Mouse (Mus musculus) urinary bladder, postnatal 0 days (tissue): ENCODE results near the gene Armcx5. TPM values are rescaled to one million over a fixed set of nuclear protein-coding genes. Genes with fewer than 3 reads are reported as not detected.

Source experiments
- microRNA counts: library from miRNA; unstranded; fragments of <30 nt; microRNA quantifications from one replicate; lab custom pipeline; 2016
- microRNA-seq: library from miRNA; unstranded; fragments of <30 nt; microRNA quantifications from one replicate; pipeline ENCODE4, GENCODE M21; 2016
- polyA plus RNA-seq: library from polyadenylated mRNA; unstranded; fragments of >200 nt; fragmentation: Nextera tagmentation; extraction: Ambion mirVana; gene quantifications from 2 replicates; pipeline ENCODE4 v1.2.1, GENCODE M21; 2015

Armcx5 gene
- polyA plus RNA-seq: 5.5 and 5.7 TPM in 2 replicates

GRCm38 (mm10) chrX:135742304-135743055 is at the start of gene Armcx5, which contains the start of gene Gprasp1:
TSS of gene Armcx5 (plus strand) at chrX:135742733.
TSS of gene Gprasp1 (plus strand) at chrX:135742733.

GRCm38 (mm10) chrX:135693633-135694032 is 48.9 kb upstream of the Armcx5 start, which contains the start of gene Tcp11x2:
TSS of gene Tcp11x2 (minus strand) at chrX:135693790.

GRCm38 (mm10) chrX:135725161-135725560 is 17.4 kb upstream of the Armcx5 start, which contains the start of gene Tmsb15a:
TSS of gene Tmsb15a (minus strand) at chrX:135725261.

MicroRNA genes within 50 kb of the gene (microRNA counts, 519-probe panel; counts per million panel counts)
- microRNA mmu-miR-1970 (lab: Ali Mortazavi, UCI): not detected

Small RNA genes within 50 kb of the gene (microRNA-seq; reads per million reads assigned to microRNA genes)
- not detected for gene Mir1970
- gene Mir7646: not detected

Other genes with a start within 250 kb of the Armcx5 start
- gene AV320801, start 248.1 kb upstream of the Armcx5 start, polyA plus RNA-seq: not detected in 2 replicates
- gene Nxf7, start 144.0 kb upstream of the Armcx5 start, polyA plus RNA-seq: 0.12 and 0.19 TPM in 2 replicates
- gene Prame, start 115.0 kb upstream of the Armcx5 start, polyA plus RNA-seq: not detected in 2 replicates
- gene Tcp11x2, start 48.9 kb upstream of the Armcx5 start, polyA plus RNA-seq: not detected in 2 replicates
- not detected in 2 replicates for gene Tmsb15a, start 17.5 kb upstream of the Armcx5 start, polyA plus RNA-seq
- 10.1 and 10.5 TPM in 2 replicates for gene Gprasp1, start within 50 bp of the Armcx5 start, polyA plus RNA-seq
- gene Bhlhb9, start 54.9 kb downstream of the Armcx5 start, polyA plus RNA-seq: 19.4 and 24.6 TPM in 2 replicates
- gene Gprasp2, start 96.3 kb downstream of the Armcx5 start, polyA plus RNA-seq: 2.5 and 3.8 TPM in 2 replicates